Mouse (Mus musculus): ENCODE measurements around the gene Rnf10. TPM values are rescaled to one million over a fixed set of nuclear protein-coding genes. Genes with fewer than 3 reads are reported as not detected.

Rnf10 gene
- polyA plus RNA-seq, 1 experiment from 2014 or later: 75.0 TPM

- H3K27ac ChIP-seq (replicated peaks; ENCODE audit: low read depth, low read length): no peak overlapping the region
- 9% methylated on average over 17 of the region's 17 CpGs for WGBS
- no peak for DNase-seq (ENCODE audit: low spot score)
- H3K9ac ChIP-seq (replicated peaks; ENCODE audit: low read length): peak overlapping the region; percentile 79
- H3K9me3 ChIP-seq (replicated peaks; ENCODE audit: control insufficient read depth, low read length): no peaks in the 10 kb centered on the region
- H3K4me3 ChIP-seq (ENCODE audit: low read depth, low read length): peak overlapping the region; percentile 96
- no peak for ATAC-seq (replicated peaks; ENCODE audit: insufficient number of reproducible peaks, low FRiP score, low TSS enrichment, low read depth)
- no peaks in the 10 kb centered on the region for H3K27me3 ChIP-seq (ENCODE audit: control insufficient read depth, insufficient read depth, low read length)
- H3K4me1 ChIP-seq (ENCODE audit: control insufficient read depth, insufficient read depth, low read length): no peaks in the 10 kb centered on the region
- H3K4me2 ChIP-seq (ENCODE audit: low read depth, low read length): peak overlapping the region; percentile 87
- H3K36me3 ChIP-seq (replicated peaks; ENCODE audit: control insufficient read depth, insufficient read depth, low read depth, low read length): no peaks in the 10 kb centered on the region; the same call in none of the 2 replicates
Observed at GRCm38 (mm10) chr5:115280050-115280687, 7.5 kb upstream of the Rnf10 start.

GRCm38 (mm10) chr5:115279226-115280049 is 6.7 kb upstream of the Rnf10 start, which contains the start of gene Coq5:
Gene Coq5 (plus strand): TSS chr5:115279666.
- DNase-seq (ENCODE audit: low spot score): peak; percentile 87
- Histone ChIP-seq H3K9me3 (replicated peaks; ENCODE audit: control insufficient read depth, low read length) (no peaks in the 10 kb centered on the region), H3K36me3 (replicated peaks; ENCODE audit: control insufficient read depth, insufficient read depth, low read depth, low read length) (no peaks in the 10 kb centered on the region; the same call in none of the 2 replicates), H3K27ac (replicated peaks; ENCODE audit: low read depth, low read length) (no peak within 1 kb of the TSS), H3K27me3 (ENCODE audit: control insufficient read depth, insufficient read depth, low read length) (no peaks in the 10 kb centered on the region), H3K4me1 (ENCODE audit: control insufficient read depth, insufficient read depth, low read length) (no peaks in the 10 kb centered on the region), H3K4me2 (ENCODE audit: low read depth, low read length) (peak within 1 kb of the TSS; percentile 87), H3K9ac (replicated peaks; ENCODE audit: low read length) (peak within 1 kb of the TSS; percentile 79), H3K4me3 (ENCODE audit: low read depth, low read length) (peak within 1 kb of the TSS; percentile 96)
- ATAC-seq (replicated peaks; ENCODE audit: insufficient number of reproducible peaks, low FRiP score, low TSS enrichment, low read depth): no peak; the same call in 1 of the 2 replicates
- 4% methylated on average over 45 of the region's 45 CpGs for WGBS

- WGBS: 63% methylated on average over 2 of the region's 2 CpGs
- DNase-seq (ENCODE audit: low spot score): no peak
- H3K9ac ChIP-seq (replicated peaks; ENCODE audit: low read length): no peak overlapping the region
- no peaks in the 10 kb centered on the region for H3K9me3 ChIP-seq (replicated peaks; ENCODE audit: control insufficient read depth, low read length)
- ATAC-seq (replicated peaks; ENCODE audit: insufficient number of reproducible peaks, low FRiP score, low TSS enrichment, low read depth): no peak
- no peaks in the 10 kb centered on the region for H3K4me1 ChIP-seq (ENCODE audit: control insufficient read depth, insufficient read depth, low read length)
- no peak overlapping the region for H3K4me2 ChIP-seq (ENCODE audit: low read depth, low read length)
- no peaks in the 10 kb centered on the region; the same call in 1 of the 2 replicates for H3K36me3 ChIP-seq (replicated peaks; ENCODE audit: control insufficient read depth, insufficient read depth, low read depth, low read length)
- H3K4me3 ChIP-seq (ENCODE audit: low read depth, low read length): no peak overlapping the region
- no peak overlapping the region for H3K27ac ChIP-seq (replicated peaks; ENCODE audit: low read depth, low read length)
- no peaks in the 10 kb centered on the region for H3K27me3 ChIP-seq (ENCODE audit: control insufficient read depth, insufficient read depth, low read length)
Observed at GRCm38 (mm10) chr5:115278785-115279184, 6.1 kb upstream of the Rnf10 start.

- no peaks in the 10 kb centered on the region for H3K9me3 ChIP-seq (replicated peaks; ENCODE audit: control insufficient read depth, low read length)
- no peak overlapping the region for H3K4me2 ChIP-seq (ENCODE audit: low read depth, low read length)
- H3K36me3 ChIP-seq (replicated peaks; ENCODE audit: control insufficient read depth, insufficient read depth, low read depth, low read length): no peaks in the 10 kb centered on the region
- H3K4me3 ChIP-seq (ENCODE audit: low read depth, low read length): no peak overlapping the region
- no peak overlapping the region for H3K9ac ChIP-seq (replicated peaks; ENCODE audit: low read length)
- H3K27ac ChIP-seq (replicated peaks; ENCODE audit: low read depth, low read length): no peak overlapping the region
- ATAC-seq (replicated peaks; ENCODE audit: insufficient number of reproducible peaks, low FRiP score, low TSS enrichment, low read depth) (no peak), DNase-seq (ENCODE audit: low spot score) (no peak)
- H3K27me3 ChIP-seq (ENCODE audit: control insufficient read depth, insufficient read depth, low read length): no peaks in the 10 kb centered on the region
- WGBS: 93% methylated on average over 1 of the region's 1 CpGs
- no peaks in the 10 kb centered on the region for H3K4me1 ChIP-seq (ENCODE audit: control insufficient read depth, insufficient read depth, low read length)
Observed at GRCm38 (mm10) chr5:115278053-115278452, 5.4 kb upstream of the Rnf10 start.

- DNase-seq (ENCODE audit: low spot score) (peak; percentile 60), ATAC-seq (replicated peaks; ENCODE audit: insufficient number of reproducible peaks, low FRiP score, low TSS enrichment, low read depth) (no peak)
- Histone ChIP-seq H3K9me3 (replicated peaks; ENCODE audit: control insufficient read depth, low read length) (no peaks in the 10 kb centered on the region), H3K4me1 (ENCODE audit: control insufficient read depth, insufficient read depth, low read length) (no peaks in the 10 kb centered on the region), H3K4me3 (ENCODE audit: low read depth, low read length) (no peak overlapping the region), H3K36me3 (replicated peaks; ENCODE audit: control insufficient read depth, insufficient read depth, low read depth, low read length) (no peaks in the 10 kb centered on the region), H3K9ac (replicated peaks; ENCODE audit: low read length) (no peak overlapping the region), H3K27me3 (ENCODE audit: control insufficient read depth, insufficient read depth, low read length) (no peaks in the 10 kb centered on the region), H3K27ac (replicated peaks; ENCODE audit: low read depth, low read length) (no peak overlapping the region), H3K4me2 (ENCODE audit: low read depth, low read length) (no peak overlapping the region)
- 26% methylated on average over 14 of the region's 14 CpGs for WGBS
Observed at GRCm38 (mm10) chr5:115275998-115276397, 3.3 kb upstream of the Rnf10 start.

- no peak for ATAC-seq (replicated peaks; ENCODE audit: insufficient number of reproducible peaks, low FRiP score, low TSS enrichment, low read depth)
- 78% methylated on average over 1 of the region's 1 CpGs for WGBS
- H3K27ac ChIP-seq (replicated peaks; ENCODE audit: low read depth, low read length): no peak overlapping the region
- H3K4me3 ChIP-seq (ENCODE audit: low read depth, low read length): no peak overlapping the region
- no peak overlapping the region for H3K4me2 ChIP-seq (ENCODE audit: low read depth, low read length)
- no peak for DNase-seq (ENCODE audit: low spot score)
- no peaks in the 10 kb centered on the region for H3K9me3 ChIP-seq (replicated peaks; ENCODE audit: control insufficient read depth, low read length)
- no peaks in the 10 kb centered on the region for H3K27me3 ChIP-seq (ENCODE audit: control insufficient read depth, insufficient read depth, low read length)
- no peak overlapping the region for H3K9ac ChIP-seq (replicated peaks; ENCODE audit: low read length)
- H3K4me1 ChIP-seq (ENCODE audit: control insufficient read depth, insufficient read depth, low read length): peaks cover 3% of the 10 kb centered on the region; the same call in 1 of the 2 replicates
- H3K36me3 ChIP-seq (replicated peaks; ENCODE audit: control insufficient read depth, insufficient read depth, low read depth, low read length): no peaks in the 10 kb centered on the region; the same call in 1 of the 2 replicates
Observed at GRCm38 (mm10) chr5:115274771-115275170, 2.1 kb upstream of the Rnf10 start.

GRCm38 (mm10) chr5:115274353-115274752 is 1.7 kb upstream of the Rnf10 start:
- Histone ChIP-seq H3K27me3 (ENCODE audit: control insufficient read depth, insufficient read depth, low read length) (no peaks in the 10 kb centered on the region), H3K4me3 (ENCODE audit: low read depth, low read length) (no peak overlapping the region), H3K27ac (replicated peaks; ENCODE audit: low read depth, low read length) (no peak overlapping the region), H3K4me2 (ENCODE audit: low read depth, low read length) (no peak overlapping the region), H3K9ac (replicated peaks; ENCODE audit: low read length) (no peak overlapping the region), H3K9me3 (replicated peaks; ENCODE audit: control insufficient read depth, low read length) (no peaks in the 10 kb centered on the region), H3K4me1 (ENCODE audit: control insufficient read depth, insufficient read depth, low read length) (peaks cover 3% of the 10 kb centered on the region; the same call in 1 of the 2 replicates), H3K36me3 (replicated peaks; ENCODE audit: control insufficient read depth, insufficient read depth, low read depth, low read length) (no peaks in the 10 kb centered on the region; the same call in 1 of the 2 replicates)
- 80% methylated on average over 1 of the region's 1 CpGs for WGBS
- ATAC-seq (replicated peaks; ENCODE audit: insufficient number of reproducible peaks, low FRiP score, low TSS enrichment, low read depth) (no peak), DNase-seq (ENCODE audit: low spot score) (no peak)

Data from embryonic facial prominence, embryonic 11.5 days (tissue).